Mouse (Mus musculus) embryonic fibroblast, embryonic 13.5 days (primary cell): ENCODE measurements around the gene Cbl. TPM values are rescaled to one million over a fixed set of nuclear protein-coding genes. Genes with fewer than 3 reads are reported as not detected.

ENCODE experiments used
- H3K27ac ChIP-seq: 2 replicates; pipeline ENCODE4 v1.5.1; 2012; ENCODE audit warnings: low read length, control low read depth, inconsistent platforms; ENCODE audit not compliant: insufficient read depth
- H3K4me1 ChIP-seq: 2 replicates; pipeline ENCODE4 v1.6.1; 2011; ENCODE audit warnings: low read length; ENCODE audit not compliant: control insufficient read depth, insufficient read depth
- H3K4me3 ChIP-seq: 2 replicates; pipeline ENCODE4 v1.5.1; 2011; ENCODE audit warnings: mild to moderate bottlenecking, control low read depth, low read length; ENCODE audit not compliant: insufficient read depth
- CTCF ChIP-seq: IDR thresholded peaks from 2 replicates; pipeline ENCODE4 v1.5.1; 2011; ENCODE audit warnings: mild to moderate bottlenecking, control low read depth, low read length, moderate library complexity, borderline replicate concordance; ENCODE audit not compliant: insufficient read depth
- POLR2A ChIP-seq: IDR thresholded peaks from 2 replicates; pipeline ENCODE4 v1.6.1; 2011; ENCODE audit warnings: low read depth, mild to moderate bottlenecking, control low read depth, low read length, moderate library complexity
- polyA plus RNA-seq: library from polyadenylated mRNA; stranded (reverse); fragments of >200 nt; gene quantifications from 2 replicates; pipeline ENCODE4 v1.2.4, GENCODE M21; 2011; ENCODE audit warnings: low read depth; ENCODE audit not compliant: missing spikeins, insufficient read length

Gene Cbl
- polyA plus RNA-seq, 1 experiment, result 44.1 TPM

- TF ChIP-seq POLR2A (no peak), CTCF (no peak)
- Histone ChIP-seq H3K27ac (no peak overlapping the region), H3K4me1 (no peaks in the 10 kb centered on the region), H3K4me3 (no peak overlapping the region)
Observed at GRCm38 (mm10) chr9:44259014-44259413, 25.2 kb upstream of the Cbl start.

GRCm38 (mm10) chr9:44256213-44256612, 22.4 kb upstream of the Cbl start:
- H3K4me3 ChIP-seq, result no peak overlapping the region
- TF ChIP-seq CTCF (no peak), POLR2A (no peak)

GRCm38 (mm10) chr9:44255136-44255521, 21.3 kb upstream of the Cbl start:
- Histone ChIP-seq H3K4me3 (no peak overlapping the region), H3K27ac (no peak overlapping the region), H3K4me1 (no peaks in the 10 kb centered on the region)
- TF ChIP-seq POLR2A, result no peak

More at GRCm38 (mm10) chr9:44256213-44256612, 22.4 kb upstream of the Cbl start:
- no peaks in the 10 kb centered on the region for H3K4me1 ChIP-seq
- H3K27ac ChIP-seq, result no peak overlapping the region

- Histone ChIP-seq H3K27ac (no peak overlapping the region), H3K4me3 (no peak overlapping the region), H3K4me1 (no peaks in the 10 kb centered on the region)
- TF ChIP-seq CTCF (no peak), POLR2A (no peak)
Observed at GRCm38 (mm10) chr9:44254508-44255135, 20.8 kb upstream of the Cbl start.

GRCm38 (mm10) chr9:44253441-44253840, 19.6 kb upstream of the Cbl start:
- no peak overlapping the region for H3K27ac ChIP-seq
- H3K4me1 ChIP-seq, result no peaks in the 10 kb centered on the region
- no peak overlapping the region for H3K4me3 ChIP-seq
- TF ChIP-seq CTCF, result no peak

GRCm38 (mm10) chr9:44251314-44251713, 17.5 kb upstream of the Cbl start, which contains the start of gene Pdzd3:
TSS of gene Pdzd3 (minus strand) at chr9:44251471.
- H3K4me3 ChIP-seq, result no peak within 1 kb of the TSS
- H3K27ac ChIP-seq, result no peak within 1 kb of the TSS
- no peaks in the 10 kb centered on the region for H3K4me1 ChIP-seq
- no peak for TF ChIP-seq POLR2A
- no peak for TF ChIP-seq CTCF

- Histone ChIP-seq H3K4me1 (no peaks in the 10 kb centered on the region), H3K27ac (no peak overlapping the region), H3K4me3 (no peak overlapping the region)
- TF ChIP-seq CTCF, result no peak
- no peak for TF ChIP-seq POLR2A
Observed at GRCm38 (mm10) chr9:44250445-44250844, 16.6 kb upstream of the Cbl start.

GRCm38 (mm10) chr9:44249181-44250146, 15.6 kb upstream of the Cbl start:
- no peak overlapping the region for H3K4me3 ChIP-seq
- H3K4me1 ChIP-seq, result no peaks in the 10 kb centered on the region
- TF ChIP-seq POLR2A (no peak), CTCF (peak; percentile 70; the same call in 1 of the 2 replicates)
- no peak overlapping the region for H3K27ac ChIP-seq

- no peak for TF ChIP-seq POLR2A
- TF ChIP-seq CTCF, result no peak
- Histone ChIP-seq H3K4me1 (no peaks in the 10 kb centered on the region), H3K27ac (no peak overlapping the region), H3K4me3 (no peak overlapping the region)
Observed at GRCm38 (mm10) chr9:44247907-44248306, 14.1 kb upstream of the Cbl start.

- Histone ChIP-seq H3K27ac (no peak overlapping the region), H3K4me1 (no peaks in the 10 kb centered on the region), H3K4me3 (no peak overlapping the region)
- no peak for TF ChIP-seq POLR2A
Observed at GRCm38 (mm10) chr9:44243621-44244020, 9.8 kb upstream of the Cbl start.
